Mouse (Mus musculus) intestine, postnatal 0 days (tissue): ENCODE measurements around the gene Ifnk. TPM values are rescaled to one million over a fixed set of nuclear protein-coding genes. Genes with fewer than 3 reads are reported as not detected.

Experiments used
- ATAC-seq: fragments of 200-750 bp; cut with Nextera tagmentation; 2 replicates; pipeline ENCODE4 v1.8.0; 2017; ENCODE audit warnings: mild to moderate bottlenecking, moderate TSS enrichment, moderate library complexity
- H3K27ac ChIP-seq: fragments of 300-500 bp; sonication (generic); 2 replicates; pipeline ENCODE4 v1.5.1; 2014; ENCODE audit warnings: mild to moderate bottlenecking, low read depth, low read length, moderate library complexity
- H3K27me3 ChIP-seq: fragments of 300-500 bp; sonication (generic); replicated peaks from 2 replicates; pipeline ENCODE4 v1.6.1; 2014; ENCODE audit warnings: low read length, mixed read lengths; ENCODE audit not compliant: control insufficient read depth, insufficient read depth
- H3K36me3 ChIP-seq: fragments of 300-500 bp; sonication (generic); 2 replicates; pipeline ENCODE4 v1.6.1; 2014; ENCODE audit warnings: mild to moderate bottlenecking, moderate library complexity; ENCODE audit not compliant: control insufficient read depth, insufficient read depth
- H3K4me1 ChIP-seq: fragments of 300-500 bp; sonication (generic); replicated peaks from 2 replicates; pipeline ENCODE4 v1.6.1; 2014; ENCODE audit warnings: antibody characterized with exemption, low read length, mixed read lengths; ENCODE audit not compliant: control insufficient read depth, insufficient read depth
- H3K4me2 ChIP-seq: fragments of 300-500 bp; sonication (generic); replicated peaks from 2 replicates; pipeline ENCODE4 v1.6.1; 2014; ENCODE audit warnings: low read depth, mild to moderate bottlenecking, moderate library complexity
- H3K4me3 ChIP-seq: fragments of 300-500 bp; sonication (generic); 2 replicates; pipeline ENCODE4 v1.5.1; 2014; ENCODE audit warnings: low read depth, low read length
- H3K9ac ChIP-seq: fragments of 300-500 bp; sonication (generic); 2 replicates; pipeline ENCODE4 v1.6.1; 2014; ENCODE audit warnings: mild to moderate bottlenecking, low read depth, low read length
- H3K9me3 ChIP-seq: fragments of 300-500 bp; sonication (generic); 2 replicates; pipeline ENCODE4 v1.6.1; 2016; ENCODE audit warnings: mixed run types; ENCODE audit not compliant: control insufficient read depth
- CTCF ChIP-seq: sonication (generic); IDR thresholded peaks from 2 replicates; pipeline ENCODE4 v1.5.1; 2016; ENCODE audit warnings: low read depth, mild to moderate bottlenecking, control low read depth, antibody characterized with exemption, moderate library complexity
- WGBS: fragments of 180-500 bp; shearing (Covaris S2); extraction: QIAGEN DNeasy Blood & Tissue Kit; methylation state at CpG from one replicate; pipeline ENCODE4 v1.1.7; 2014; 5-methylcytosine and 5-hydroxymethylcytosine counted together
- polyA plus RNA-seq: library from polyadenylated mRNA; unstranded; fragments of >200 nt; fragmentation: Nextera tagmentation; extraction: Ambion mirVana; gene quantifications from 2 replicates; pipeline ENCODE4 v1.2.1, GENCODE M21; 2015

Ifnk gene
- polyA plus RNA-seq, 1 experiment from 2014 or later, result 0.25 TPM

DNA sequence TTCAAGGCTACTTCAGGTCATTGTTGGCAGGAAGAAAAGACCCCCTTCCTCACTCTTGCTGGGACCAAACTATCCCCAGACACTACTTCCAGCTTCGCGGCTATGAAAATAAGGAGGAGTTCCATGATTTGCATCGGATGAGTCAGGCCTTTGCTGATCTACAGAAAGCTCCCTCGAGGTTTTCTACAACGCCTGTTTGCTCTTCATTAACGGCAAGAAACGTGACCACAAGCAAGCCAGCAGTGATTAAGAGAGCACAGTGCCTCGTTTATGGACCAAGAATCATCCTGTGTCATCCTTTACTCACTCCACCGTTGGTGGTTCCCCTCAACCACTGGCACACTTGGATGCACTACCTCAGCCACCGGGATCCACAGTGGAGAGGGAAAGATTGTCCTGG lies 6.1 kb upstream of the Ifnk start:
- no peak overlapping the region for H3K4me3 ChIP-seq
- no peaks in the 10 kb centered on the region for H3K36me3 ChIP-seq
- H3K9ac ChIP-seq, result no peak overlapping the region
- WGBS, result 56% methylated on average over 10 of the region's 10 CpGs
- ATAC-seq, result no peak
- no peak for TF ChIP-seq CTCF
- no peaks in the 10 kb centered on the region for H3K27me3 ChIP-seq
- H3K4me1 ChIP-seq, result no peaks in the 10 kb centered on the region
- H3K9me3 ChIP-seq, result no peaks in the 10 kb centered on the region
- H3K27ac ChIP-seq, result no peak overlapping the region; the same call in 1 of the 2 replicates
- H3K4me2 ChIP-seq, result no peak overlapping the region

DNA sequence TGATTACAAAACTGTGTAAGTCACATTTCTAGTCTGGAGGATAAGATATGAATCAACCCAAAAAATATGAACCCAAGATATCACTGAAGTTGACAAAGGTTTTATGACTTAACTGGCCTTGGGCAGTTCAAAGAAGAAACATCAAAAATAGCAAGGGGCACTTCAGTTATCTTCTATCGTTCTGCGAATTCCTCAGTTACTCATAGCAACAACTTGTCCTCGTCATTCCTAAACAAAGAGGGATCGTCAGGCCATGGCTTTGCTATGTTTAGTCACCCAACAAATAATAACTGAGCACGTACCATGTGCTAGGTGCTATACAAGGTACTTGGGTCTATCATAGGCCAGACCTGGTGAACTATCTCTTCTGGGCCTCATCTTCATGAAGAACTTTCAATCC lies 5.3 kb upstream of the Ifnk start:
- no peak for TF ChIP-seq CTCF
- Histone ChIP-seq H3K9ac (no peak overlapping the region), H3K27me3 (no peaks in the 10 kb centered on the region), H3K4me3 (no peak overlapping the region), H3K27ac (no peak overlapping the region), H3K4me2 (no peak overlapping the region), H3K4me1 (no peaks in the 10 kb centered on the region), H3K9me3 (no peaks in the 10 kb centered on the region), H3K36me3 (no peaks in the 10 kb centered on the region)
- 49% methylated on average over 5 of the region's 5 CpGs for WGBS
- no peak for ATAC-seq

DNA sequence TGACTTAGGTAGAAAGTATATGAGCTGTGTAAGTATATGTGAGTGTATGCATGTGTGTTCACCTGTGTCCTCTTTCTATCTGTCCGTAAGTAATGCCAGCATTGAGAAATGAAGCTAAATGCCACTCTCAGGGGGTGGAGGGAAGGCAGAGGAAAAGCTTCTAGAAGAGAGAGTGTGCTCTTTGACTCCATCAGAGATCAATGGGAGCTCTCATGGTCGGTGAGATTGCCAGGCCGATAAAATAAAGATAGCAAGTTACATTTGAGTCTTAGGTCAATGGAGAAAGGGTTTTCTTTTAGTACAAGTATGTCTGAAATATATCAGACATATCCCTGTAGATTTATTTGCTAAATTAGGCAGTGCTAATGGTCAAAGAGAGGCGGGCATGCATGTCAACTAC lies 3.5 kb upstream of the Ifnk start:
- Histone ChIP-seq H3K9ac (no peak overlapping the region), H3K27ac (no peak overlapping the region), H3K36me3 (no peaks in the 10 kb centered on the region), H3K27me3 (no peaks in the 10 kb centered on the region), H3K4me3 (no peak overlapping the region), H3K4me2 (no peak overlapping the region), H3K9me3 (no peaks in the 10 kb centered on the region), H3K4me1 (no peaks in the 10 kb centered on the region)
- WGBS, result 70% methylated on average over 4 of the region's 4 CpGs
- ATAC-seq, result no peak
- no peak for TF ChIP-seq CTCF

DNA sequence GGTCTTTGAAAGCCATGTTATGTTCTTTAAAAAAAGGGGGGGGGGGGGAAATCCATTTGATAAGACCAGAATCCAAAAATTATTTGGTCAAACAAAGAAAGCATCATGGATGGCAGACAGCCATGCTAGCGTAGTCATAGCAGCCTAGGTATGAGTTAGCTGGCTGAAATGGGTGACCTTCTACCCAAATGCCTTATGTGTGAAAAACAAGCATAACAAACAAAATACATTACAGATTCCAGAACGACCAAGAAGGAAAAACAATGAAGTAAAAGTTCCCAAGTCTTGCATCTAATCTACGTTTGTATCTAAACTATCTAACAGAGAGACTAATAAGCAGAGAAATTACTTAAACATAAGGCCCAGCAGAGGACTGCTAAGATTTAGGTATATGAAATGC lies 1.1 kb upstream of the Ifnk start:
- no peaks in the 10 kb centered on the region for H3K9me3 ChIP-seq
- no peak for TF ChIP-seq CTCF
- H3K4me3 ChIP-seq, result no peak overlapping the region
- H3K9ac ChIP-seq, result no peak overlapping the region
- no peak for ATAC-seq
- 74% methylated on average over 3 of the region's 3 CpGs for WGBS
- H3K4me1 ChIP-seq, result 0 out of 2 replicates have a peak, but pooled peaks cover 7% of the 10 kb centered on the region
- H3K36me3 ChIP-seq, result no peaks in the 10 kb centered on the region
- H3K27me3 ChIP-seq, result no peaks in the 10 kb centered on the region
- H3K4me2 ChIP-seq, result no peak overlapping the region
- H3K27ac ChIP-seq, result no peak overlapping the region

DNA sequence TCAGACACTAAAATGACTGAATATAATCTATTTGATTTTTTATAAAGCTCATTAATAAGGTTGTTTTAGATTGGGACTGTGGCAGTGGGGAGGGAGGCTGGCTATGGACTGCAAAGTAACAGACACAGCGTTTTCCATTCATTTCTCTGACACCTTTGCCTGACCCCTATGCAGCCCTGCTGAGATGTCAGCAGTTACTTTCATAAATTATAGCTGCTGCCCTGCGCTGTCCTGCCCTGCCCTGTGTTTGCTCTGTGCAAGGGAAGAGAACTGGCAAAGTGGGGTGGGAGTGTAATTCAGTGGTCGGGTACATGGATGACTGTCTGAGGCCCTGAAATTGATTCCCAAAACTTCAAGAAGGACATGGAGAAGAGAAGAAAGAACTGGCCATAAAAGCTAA lies 2.2 kb downstream of the Ifnk start:
- Histone ChIP-seq H3K9me3 (no peaks in the 10 kb centered on the region), H3K4me2 (peak overlapping the region; percentile 87; the same call in 1 of the 2 replicates), H3K27me3 (no peaks in the 10 kb centered on the region), H3K4me3 (no peak overlapping the region), H3K27ac (no peak overlapping the region), H3K36me3 (no peaks in the 10 kb centered on the region), H3K4me1 (0 out of 2 replicates have a peak, but pooled peaks cover 7% of the 10 kb centered on the region), H3K9ac (no peak overlapping the region)
- no peak for ATAC-seq
- 27% methylated on average over 3 of the region's 3 CpGs for WGBS
- TF ChIP-seq CTCF, result no peak

DNA sequence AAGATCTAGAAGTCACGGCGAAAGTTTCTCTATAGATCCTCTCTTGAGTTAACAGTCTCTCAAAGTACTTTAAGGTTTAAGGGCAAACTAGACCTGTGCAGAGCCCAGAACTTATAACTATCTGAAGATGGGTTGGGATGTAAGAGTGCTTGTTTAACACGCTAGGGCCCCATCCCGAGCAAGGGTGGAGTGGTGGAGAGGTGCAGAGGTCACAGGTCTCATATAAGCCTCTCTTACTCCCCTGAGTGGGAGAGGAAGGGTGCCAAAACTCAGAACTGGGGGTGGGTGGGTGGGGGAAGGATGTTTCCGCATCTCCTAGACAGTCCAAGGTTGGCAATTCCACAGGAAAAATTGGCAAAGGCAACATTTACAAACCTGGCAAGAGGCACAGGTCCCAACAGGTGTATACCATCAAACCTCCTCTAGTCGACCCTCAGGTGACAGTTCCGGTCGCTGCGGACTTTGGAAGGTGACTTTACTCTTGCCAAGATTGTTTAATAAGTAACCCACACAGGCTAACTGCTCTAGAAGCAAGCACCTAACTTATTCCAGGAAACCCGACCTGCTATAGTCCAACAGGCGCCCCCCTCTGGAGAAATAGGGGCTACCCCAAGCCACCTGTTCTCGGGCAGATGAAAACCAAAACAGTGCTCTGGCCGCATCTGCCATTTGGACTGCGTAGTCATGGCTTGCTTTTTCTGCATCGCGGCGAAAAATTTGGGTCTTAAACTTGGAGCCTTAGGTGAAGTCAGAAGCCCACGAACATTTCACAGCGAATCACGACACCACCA lies 3.5 kb downstream of the Ifnk start:
- WGBS, result 17% methylated on average over 20 of the region's 20 CpGs
- H3K27ac ChIP-seq, result peak overlapping the region; percentile 93
- H3K4me2 ChIP-seq, result peak overlapping the region; percentile 87
- TF ChIP-seq CTCF, result peak; percentile 75
- no peaks in the 10 kb centered on the region for H3K9me3 ChIP-seq
- H3K27me3 ChIP-seq, result no peaks in the 10 kb centered on the region
- no peaks in the 10 kb centered on the region for H3K36me3 ChIP-seq
- peak overlapping the region; percentile 78 for H3K4me3 ChIP-seq
- ATAC-seq, result peak; percentile 92
- peak overlapping the region; percentile 78 for H3K9ac ChIP-seq
- H3K4me1 ChIP-seq, result 0 out of 2 replicates have a peak, but pooled peaks cover 7% of the 10 kb centered on the region
